Mouse (Mus musculus) thymus, adult 2 months (tissue): Measurements from ENCODE around the gene Ssb. TPM values are rescaled to one million over a fixed set of nuclear protein-coding genes. Genes with fewer than 3 reads are reported as not detected.

Experiments
- DNase-seq: peaks from one replicate; pipeline ENCODE4 v3.0.0; 2021
- H3K27ac ChIP-seq: fragments of 200-500 bp; 2 replicates; pipeline ENCODE4 v1.5.1; 2012; ENCODE audit warnings: low read length, control low read depth; ENCODE audit not compliant: control insufficient read depth, insufficient read depth
- H3K27me3 ChIP-seq: fragments of 200-500 bp; 2 replicates; pipeline ENCODE4 v1.6.1; 2012; ENCODE audit warnings: mild to moderate bottlenecking, low read length, moderate library complexity, mixed read lengths; ENCODE audit not compliant: control insufficient read depth, insufficient read depth
- H3K36me3 ChIP-seq: fragments of 200-500 bp; 2 replicates; pipeline ENCODE4 v1.6.1; 2012; ENCODE audit warnings: mild to moderate bottlenecking, low read length, moderate library complexity; ENCODE audit not compliant: control insufficient read depth, insufficient read depth
- H3K4me1 ChIP-seq: fragments of 200-500 bp; replicated peaks from 2 replicates; pipeline ENCODE4 v1.6.1; 2012; ENCODE audit warnings: low read length; ENCODE audit not compliant: control insufficient read depth, insufficient read depth
- H3K4me3 ChIP-seq: fragments of 200-500 bp; 2 replicates; pipeline ENCODE4 v1.5.1; 2012; ENCODE audit warnings: mild to moderate bottlenecking, low read length, control low read depth, moderate library complexity; ENCODE audit not compliant: control insufficient read depth, insufficient read depth
- CTCF ChIP-seq: fragments of 200-500 bp; IDR thresholded peaks from 2 replicates; pipeline ENCODE4 v1.5.1; 2012; ENCODE audit warnings: mild to moderate bottlenecking, control low read depth, low read length, moderate library complexity, borderline replicate concordance; ENCODE audit not compliant: control insufficient read depth, poor library complexity, insufficient read depth; ENCODE audit errors: extremely low read depth
- POLR2A ChIP-seq: fragments of 200-500 bp; IDR thresholded peaks from 2 replicates; pipeline ENCODE4 v1.6.1; 2012; ENCODE audit warnings: mild to moderate bottlenecking, low read length, control low read depth, moderate library complexity; ENCODE audit not compliant: control insufficient read depth, poor library complexity, insufficient read depth; ENCODE audit errors: extremely low read depth
- WGBS: fragments of 180-500 bp; shearing (Covaris S2); methylation state at CpG from one replicate; pipeline ENCODE4 v1.1.7; 2018; 5-methylcytosine and 5-hydroxymethylcytosine counted together
- polyA plus RNA-seq: library from polyadenylated mRNA; depleted of rRNA; stranded (reverse); fragments of >200 nt; gene quantifications from 2 replicates; pipeline ENCODE4 v1.2.3, GENCODE M21; 2012

Ssb gene
- polyA plus RNA-seq, 1 experiment = 6.9 TPM

- H3K4me1 ChIP-seq = peaks cover 5% of the 10 kb centered on the region; the same call in 1 of the 2 replicates
- TF ChIP-seq CTCF = no peak
- no peak for TF ChIP-seq POLR2A
- H3K36me3 ChIP-seq = no peaks in the 10 kb centered on the region
- no peaks in the 10 kb centered on the region for H3K27me3 ChIP-seq
- no peak overlapping the region for H3K4me3 ChIP-seq
- DNase-seq = peak; percentile 16
- 39% methylated on average over 8 of the region's 8 CpGs for WGBS
- no peak overlapping the region for H3K27ac ChIP-seq
Observed at GRCm38 (mm10) chr2:69856392-69856791, 5.0 kb upstream of the Ssb start.

- no peak for DNase-seq
- H3K27ac ChIP-seq = no peak overlapping the region
- peaks cover 5% of the 10 kb centered on the region; the same call in 1 of the 2 replicates for H3K4me1 ChIP-seq
- WGBS = 83% methylated on average over 1 of the region's 1 CpGs
- H3K36me3 ChIP-seq = no peaks in the 10 kb centered on the region
- H3K4me3 ChIP-seq = no peak overlapping the region
- H3K27me3 ChIP-seq = no peaks in the 10 kb centered on the region
- TF ChIP-seq POLR2A (no peak), CTCF (no peak)
Observed at GRCm38 (mm10) chr2:69857882-69858281, 3.5 kb upstream of the Ssb start.

GRCm38 (mm10) chr2:69860972-69861452 is 350 bp upstream of the Ssb start:
- Histone ChIP-seq H3K27me3 (no peaks in the 10 kb centered on the region), H3K4me1 (peaks cover 5% of the 10 kb centered on the region; the same call in 1 of the 2 replicates), H3K4me3 (peak overlapping the region; percentile 88), H3K36me3 (peaks cover 6% of the 10 kb centered on the region; the same call in 1 of the 2 replicates), H3K27ac (peak overlapping the region; percentile 84)
- peak; percentile 46 for DNase-seq
- TF ChIP-seq POLR2A (no peak), CTCF (no peak)
- WGBS = 2% methylated on average over 13 of the region's 13 CpGs

GRCm38 (mm10) chr2:69862117-69862657 is 825 bp downstream of the Ssb start:
- H3K27ac ChIP-seq = no peak overlapping the region
- H3K36me3 ChIP-seq = peaks cover 16% of the 10 kb centered on the region
- under 1% methylated on average over 13 of the region's 13 CpGs for WGBS
- no peak for DNase-seq
- TF ChIP-seq CTCF (no peak), POLR2A (no peak)
- H3K4me3 ChIP-seq = peak overlapping the region; percentile 88
- no peaks in the 10 kb centered on the region for H3K27me3 ChIP-seq
- H3K4me1 ChIP-seq = peaks cover 5% of the 10 kb centered on the region; the same call in 1 of the 2 replicates

- Histone ChIP-seq H3K4me3 (no peak overlapping the region), H3K4me1 (no peaks in the 10 kb centered on the region; the same call in 1 of the 2 replicates), H3K27me3 (no peaks in the 10 kb centered on the region), H3K36me3 (no peaks in the 10 kb centered on the region), H3K27ac (no peak overlapping the region)
- peak; percentile 18 for DNase-seq
- TF ChIP-seq POLR2A (no peak), CTCF (no peak)
- 56% methylated on average over 2 of the region's 2 CpGs for WGBS
Observed at GRCm38 (mm10) chr2:69883990-69884391, 22.6 kb downstream of the Ssb start.

GRCm38 (mm10) chr2:69884581-69884980 is 23.2 kb downstream of the Ssb start:
- H3K27ac ChIP-seq = no peak overlapping the region
- WGBS = 44% methylated on average over 6 of the region's 6 CpGs

More at GRCm38 (mm10) chr2:69884581-69884980, 23.2 kb downstream of the Ssb start:
- no peaks in the 10 kb centered on the region; the same call in 1 of the 2 replicates for H3K4me1 ChIP-seq
- no peak overlapping the region for H3K4me3 ChIP-seq
- H3K36me3 ChIP-seq = no peaks in the 10 kb centered on the region
- DNase-seq = no peak
- no peaks in the 10 kb centered on the region for H3K27me3 ChIP-seq
- TF ChIP-seq POLR2A = no peak
- TF ChIP-seq CTCF = no peak
